Mouse (Mus musculus): Measurements from ENCODE around the gene Otos. TPM values are rescaled to one million over a fixed set of nuclear protein-coding genes. Genes with fewer than 3 reads are reported as not detected.

The Otos gene
- total RNA-seq, 2 experiments from 2014 or later = not detected

DNA sequence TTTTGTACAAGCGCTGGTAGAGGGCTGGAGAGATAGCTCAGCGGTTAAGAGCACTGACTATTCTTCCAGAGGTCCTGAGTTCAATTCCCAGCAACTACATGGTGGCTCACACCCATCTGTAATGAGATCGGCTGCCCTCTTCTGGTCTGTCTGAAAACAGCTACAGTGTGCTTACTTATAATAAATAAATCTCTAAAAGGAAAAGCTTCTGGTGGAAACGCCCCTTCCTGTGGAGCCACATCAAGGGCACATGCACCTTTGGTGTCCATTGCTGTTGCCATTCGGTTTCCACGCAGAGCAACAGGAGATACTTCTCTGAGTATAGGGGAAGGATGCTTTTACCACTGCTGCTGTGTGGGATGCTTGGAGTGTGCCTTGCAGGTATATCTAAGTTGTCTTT lies 15.7 kb downstream of the Otos start:
- no peak overlapping the region for H3K4me3 ChIP-seq
- no peak; the same call in none of the 2 replicates for TF ChIP-seq CTCF (IDR thresholded peaks at IDR 0.05)
- no peak overlapping the region for H3K27ac ChIP-seq
- intact Hi-C loops (cut with DNase I) = no loop called here
- DNase-seq (ENCODE audit: extremely low spot score in 1 of 2, low spot score in 2 of 2) = no peak

GRCm38 (mm10) chr1:92632196-92632595 lies 16.4 kb downstream of the Otos start:
- intact Hi-C loops (cut with DNase I) = no loop called here
- DNase-seq (ENCODE audit: extremely low spot score in 1 of 2, low spot score in 2 of 2) = no peak
- H3K4me3 ChIP-seq = no peak overlapping the region
- TF ChIP-seq CTCF (IDR thresholded peaks at IDR 0.05) = no peak
- H3K27ac ChIP-seq = no peak overlapping the region

DNA sequence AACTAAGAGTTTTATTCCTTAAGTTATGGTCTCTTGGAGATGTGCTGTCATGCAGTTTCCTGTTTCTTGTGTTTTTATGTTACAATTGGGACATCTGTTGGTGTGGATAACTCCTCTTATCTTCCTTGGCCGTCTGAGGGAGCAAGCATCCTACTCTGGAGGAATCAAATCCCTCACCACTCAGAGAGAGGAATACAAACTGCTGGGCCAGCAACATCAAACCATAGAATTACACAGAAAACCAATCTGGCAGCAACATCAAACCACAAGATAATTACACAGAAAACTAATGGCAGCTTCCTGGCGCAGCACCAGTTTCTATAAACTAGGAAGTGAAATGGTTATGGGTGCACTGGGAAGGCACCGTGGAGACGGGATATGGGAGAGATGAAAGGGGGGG lies 20.4 kb downstream of the Otos start:
- intact Hi-C loops (cut with DNase I) = no loop called here
- no peak overlapping the region for H3K27ac ChIP-seq
- TF ChIP-seq CTCF (IDR thresholded peaks at IDR 0.05) = no peak
- no peak overlapping the region for H3K4me3 ChIP-seq
- DNase-seq (ENCODE audit: extremely low spot score in 1 of 2, low spot score in 2 of 2) = no peak

- intact Hi-C loops (cut with DNase I) = no loop called here
- no peak overlapping the region for H3K27ac ChIP-seq
- no peak for TF ChIP-seq CTCF (IDR thresholded peaks at IDR 0.05)
- no peak for DNase-seq (ENCODE audit: extremely low spot score in 1 of 2, low spot score in 2 of 2)
- no peak overlapping the region for H3K4me3 ChIP-seq
These were observed 30.3 kb downstream of the Otos start for GRCm38 (mm10) chr1:92618360-92618759.

DNA sequence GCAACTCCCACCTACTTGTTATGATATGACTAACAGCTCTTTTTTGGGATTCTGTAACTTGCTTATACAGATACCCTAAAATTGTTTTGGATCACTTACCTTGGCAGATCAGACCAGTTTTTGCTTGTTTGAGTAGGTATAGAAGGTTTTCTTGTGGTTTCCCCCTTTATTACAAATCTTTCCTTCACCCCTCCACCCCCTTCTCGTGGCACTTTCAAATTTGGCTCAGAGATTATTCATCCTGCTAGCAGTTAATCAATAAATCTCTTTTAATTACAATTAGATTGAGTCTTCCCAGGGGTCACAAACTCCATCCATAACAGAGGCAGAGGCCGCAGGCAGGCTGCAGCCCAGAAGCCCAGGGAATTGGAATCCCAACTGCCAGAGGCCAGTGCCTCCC lies 31.2 kb downstream of the Otos start, which contains the start of gene Olfr12:
Olfr12 (plus strand) TSS at position 301 of the 400 bp plus-strand sequence.
- Histone ChIP-seq H3K27ac (no peak within 1 kb of the TSS), H3K4me3 (no peak within 1 kb of the TSS)
- TF ChIP-seq CTCF (IDR thresholded peaks at IDR 0.05) = no peak
- no peak for DNase-seq (ENCODE audit: extremely low spot score in 1 of 2, low spot score in 2 of 2)
- intact Hi-C loops (cut with DNase I) = no loop called here

DNA sequence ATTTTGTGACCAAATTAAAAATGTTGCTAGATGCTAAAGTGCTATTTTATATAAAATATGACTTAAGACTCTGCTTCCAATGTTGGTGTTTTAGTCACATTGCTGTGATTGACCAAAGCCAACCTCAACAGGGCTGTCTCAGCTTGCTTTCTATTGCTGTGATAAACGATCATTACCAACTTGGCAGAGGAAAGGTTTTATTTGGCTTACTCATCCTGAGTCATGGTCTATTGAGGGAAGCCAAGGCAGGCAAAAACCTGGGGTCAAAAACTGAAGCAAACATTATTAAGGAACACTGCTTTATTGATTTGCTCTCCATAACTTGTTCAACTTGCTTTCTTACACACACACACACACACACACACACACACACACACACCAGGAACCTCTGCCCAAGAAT lies 32.6 kb downstream of the Otos start:
- DNase-seq (ENCODE audit: extremely low spot score in 1 of 2, low spot score in 2 of 2) = no peak
- TF ChIP-seq CTCF (IDR thresholded peaks at IDR 0.05) = no peak
- H3K27ac ChIP-seq = no peak overlapping the region
- intact Hi-C loops (cut with DNase I) = no loop called here
- no peak overlapping the region for H3K4me3 ChIP-seq

DNA sequence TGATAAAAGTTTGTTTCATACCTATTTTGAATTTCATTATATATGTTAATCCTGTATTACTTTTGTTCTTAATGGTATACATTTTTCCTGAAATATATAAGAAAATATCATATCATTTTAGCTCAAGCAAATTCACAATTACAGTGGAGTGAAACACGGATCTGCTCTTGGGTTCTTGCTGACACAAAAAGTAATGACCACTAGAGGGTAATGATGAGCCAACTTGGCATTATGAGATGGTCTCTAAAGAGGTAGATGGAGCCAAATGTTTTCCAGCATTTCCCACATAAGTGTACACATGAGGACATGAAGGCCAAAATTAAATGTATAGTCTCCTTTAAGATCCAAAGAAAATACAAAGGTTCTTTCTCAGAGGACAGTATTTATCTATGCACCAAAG lies 34.1 kb downstream of the Otos start:
- peak; percentile 72 for TF ChIP-seq CTCF (IDR thresholded peaks at IDR 0.05)
- H3K27ac ChIP-seq = no peak overlapping the region
- H3K4me3 ChIP-seq = no peak overlapping the region
- intact Hi-C loops (cut with DNase I) = loop anchor here (2.0 kb wide), 1 partner anchor 32 kb away; no protein-coding TSS in a partner anchor
- DNase-seq (ENCODE audit: extremely low spot score in 1 of 2, low spot score in 2 of 2) = no peak

DNA sequence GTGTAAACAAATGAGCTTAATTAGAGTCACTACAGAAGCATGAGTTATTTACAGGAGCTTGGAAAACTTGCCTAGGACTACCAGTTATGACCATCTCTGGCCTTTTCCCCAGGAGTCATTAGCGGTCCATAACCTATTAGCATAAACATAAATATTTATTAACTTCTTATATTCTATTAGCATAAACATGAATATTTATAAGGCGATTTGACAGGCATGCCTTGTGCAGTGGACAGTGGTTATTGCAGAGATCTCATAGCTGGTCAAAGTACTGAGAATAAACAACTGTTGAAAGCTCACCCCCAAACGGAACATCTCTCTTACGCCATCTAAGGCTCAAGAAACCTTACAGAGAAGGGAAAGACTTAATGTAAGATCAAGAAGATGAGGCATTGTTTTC lies 35.5 kb downstream of the Otos start:
- no peak for TF ChIP-seq CTCF (IDR thresholded peaks at IDR 0.05)
- intact Hi-C loops (cut with DNase I) = no loop called here
- Histone ChIP-seq H3K27ac (no peak overlapping the region), H3K4me3 (no peak overlapping the region)
- DNase-seq (ENCODE audit: extremely low spot score in 1 of 2, low spot score in 2 of 2) = no peak

GRCm38 (mm10) chr1:92611008-92611407 lies 37.6 kb downstream of the Otos start:
- intact Hi-C loops (cut with DNase I) = loop anchor here (2.0 kb wide), 1 partner anchor 138 kb away; the partner anchor contains the start of gene Ndufa10
- peak; percentile 97 for TF ChIP-seq CTCF (IDR thresholded peaks at IDR 0.05)
- DNase-seq (ENCODE audit: extremely low spot score in 1 of 2, low spot score in 2 of 2) = peak; percentile 55 to 70
- Histone ChIP-seq H3K27ac (no peak overlapping the region), H3K4me3 (no peak overlapping the region)

- no peak for DNase-seq (ENCODE audit: extremely low spot score in 1 of 2, low spot score in 2 of 2)
- TF ChIP-seq CTCF (IDR thresholded peaks at IDR 0.05) = no peak
- intact Hi-C loops (cut with DNase I) = no loop called here
- Histone ChIP-seq H3K27ac (no peak overlapping the region), H3K4me3 (no peak overlapping the region)
These were observed 40.9 kb downstream of the Otos start for GRCm38 (mm10) chr1:92607711-92608110.

- intact Hi-C loops (cut with DNase I) = no loop called here
- DNase-seq (ENCODE audit: extremely low spot score in 1 of 2, low spot score in 2 of 2) = no peak
- TF ChIP-seq CTCF (IDR thresholded peaks at IDR 0.05) = no peak
- H3K27ac ChIP-seq = no peak within 1 kb of the TSS
- H3K4me3 ChIP-seq = no peak within 1 kb of the TSS
These were observed 43.2 kb downstream of the Otos start, which contains the start of gene Olfr1410 for GRCm38 (mm10) chr1:92605482-92605881. Gene Olfr1410 (plus strand): TSS chr1:92605782.

GRCm38 (mm10) chr1:92596019-92596418 lies 52.6 kb downstream of the Otos start:
- no peak for DNase-seq (ENCODE audit: extremely low spot score in 1 of 2, low spot score in 2 of 2)
- no peak overlapping the region for H3K27ac ChIP-seq
- no peak overlapping the region for H3K4me3 ChIP-seq
- intact Hi-C loops (cut with DNase I) = no loop called here
- TF ChIP-seq CTCF (IDR thresholded peaks at IDR 0.05) = no peak

Other genes with a start within 250 kb of the Otos start
- 100 to 1,000 TPM; 223 to 229 TPM for gene Ndufa10, start 175.0 kb downstream of the Otos start, total RNA-seq (2021)
- gene Olfr1416, start 163.7 kb downstream of the Otos start, total RNA-seq (2021) = not detected
- not detected for gene Olfr1415, start 152.7 kb downstream of the Otos start, total RNA-seq (2021)
- gene Olfr1414, start 130.2 kb downstream of the Otos start, total RNA-seq (2021) = not detected
- not detected for gene Olfr1413, start 77.5 kb downstream of the Otos start, total RNA-seq (2021)
- not detected for gene Olfr1412, start 63.1 kb downstream of the Otos start, total RNA-seq (2021)
- not detected for gene Olfr1411, start 54.4 kb downstream of the Otos start, total RNA-seq (2021)
- not detected for gene Olfr1410, start 43.1 kb downstream of the Otos start, total RNA-seq (2021)
- not detected for gene Olfr12, start 31.1 kb downstream of the Otos start, total RNA-seq (2021)
- gene Cops9, start 6.9 kb downstream of the Otos start, total RNA-seq (2021) = 100 to 1,000 TPM; 237 TPM
- gene Gpc1, start 182.8 kb upstream of the Otos start, total RNA-seq (2021) = 10 to 100 TPM; 88.7 to 94.1 TPM

Data from left cerebral cortex, adult 2 months (tissue).